Mouse (Mus musculus) thymus, postnatal 0 days (tissue): ENCODE results near the gene Rab44. TPM values are rescaled to one million over a fixed set of nuclear protein-coding genes. Genes with fewer than 3 reads are reported as not detected.

ENCODE experiments used
- DNase-seq: peaks from one replicate; pipeline ENCODE4 v3.0.0-alpha.2; 2015; ENCODE audit warnings: low spot score
- polyA plus RNA-seq: library from polyadenylated mRNA; unstranded; fragments of >200 nt; fragmentation: Nextera tagmentation; extraction: Ambion mirVana; gene quantifications from 2 replicates; pipeline ENCODE4 v1.2.1, GENCODE M21; 2015

Gene Rab44
- polyA plus RNA-seq, 1 experiment from 2014 or later: 4.9 TPM

- DNase-seq: no peak
These were observed 12.6 kb downstream of the Rab44 start for GRCm38 (mm10) chr17:29126561-29126960.

- no peak for DNase-seq
These were observed 15.4 kb downstream of the Rab44 start for GRCm38 (mm10) chr17:29129341-29129740.

- peak; percentile 46 for DNase-seq
These were observed 21.1 kb downstream of the Rab44 start for GRCm38 (mm10) chr17:29135066-29135465.

GRCm38 (mm10) chr17:29136236-29136635, 22.3 kb downstream of the Rab44 start:
- no peak for DNase-seq

GRCm38 (mm10) chr17:29137906-29138305, 24.0 kb downstream of the Rab44 start:
- no peak for DNase-seq

GRCm38 (mm10) chr17:29141577-29141976, 27.6 kb downstream of the Rab44 start:
- no peak for DNase-seq

GRCm38 (mm10) chr17:29143266-29143665, 29.3 kb downstream of the Rab44 start:
- DNase-seq: peak; percentile 64

- peak; percentile 35 for DNase-seq
These were observed 31.2 kb downstream of the Rab44 start for GRCm38 (mm10) chr17:29145101-29145500.

- DNase-seq: peak; percentile 51
These were observed 33.3 kb downstream of the Rab44 start for GRCm38 (mm10) chr17:29147273-29147672.

- DNase-seq: no peak
These were observed 33.8 kb downstream of the Rab44 start for GRCm38 (mm10) chr17:29147773-29148172.

- no peak for DNase-seq
These were observed 35.8 kb downstream of the Rab44 start for GRCm38 (mm10) chr17:29149766-29150165.

- peak; percentile 78 for DNase-seq
These were observed 38.6 kb downstream of the Rab44 start for GRCm38 (mm10) chr17:29152547-29152946.

GRCm38 (mm10) chr17:29154247-29154646, 40.3 kb downstream of the Rab44 start:
- no peak for DNase-seq

- DNase-seq: peak; percentile 65
These were observed 41.6 kb downstream of the Rab44 start for GRCm38 (mm10) chr17:29155355-29156135.

GRCm38 (mm10) chr17:29156396-29156795, 42.5 kb downstream of the Rab44 start:
- DNase-seq: no peak

- DNase-seq: no peak
These were observed 42.9 kb downstream of the Rab44 start for GRCm38 (mm10) chr17:29156866-29157265.

- DNase-seq: no peak
These were observed 45.0 kb downstream of the Rab44 start for GRCm38 (mm10) chr17:29158899-29159298.

GRCm38 (mm10) chr17:29159320-29159719, 45.4 kb downstream of the Rab44 start:
- no peak for DNase-seq

GRCm38 (mm10) chr17:29159743-29160455, 46.0 kb downstream of the Rab44 start:
- no peak for DNase-seq

GRCm38 (mm10) chr17:29162334-29162733, 48.4 kb downstream of the Rab44 start:
- no peak for DNase-seq

- DNase-seq: peak; percentile 62
These were observed 50.6 kb downstream of the Rab44 start for GRCm38 (mm10) chr17:29164469-29165111.

GRCm38 (mm10) chr17:29165452-29165851, 51.5 kb downstream of the Rab44 start:
- DNase-seq: peak; percentile 73
